Mouse (Mus musculus): ENCODE measurements around the gene Gstcd. TPM values are rescaled to one million over a fixed set of nuclear protein-coding genes. Genes with fewer than 3 reads are reported as not detected.
A peak's percentile ranks its signal among the peaks of the same experiment; 100 is the strongest.

The Gstcd gene
- polyA plus RNA-seq, 1 experiment from 2014 or later = 12.7 TPM

DNA sequence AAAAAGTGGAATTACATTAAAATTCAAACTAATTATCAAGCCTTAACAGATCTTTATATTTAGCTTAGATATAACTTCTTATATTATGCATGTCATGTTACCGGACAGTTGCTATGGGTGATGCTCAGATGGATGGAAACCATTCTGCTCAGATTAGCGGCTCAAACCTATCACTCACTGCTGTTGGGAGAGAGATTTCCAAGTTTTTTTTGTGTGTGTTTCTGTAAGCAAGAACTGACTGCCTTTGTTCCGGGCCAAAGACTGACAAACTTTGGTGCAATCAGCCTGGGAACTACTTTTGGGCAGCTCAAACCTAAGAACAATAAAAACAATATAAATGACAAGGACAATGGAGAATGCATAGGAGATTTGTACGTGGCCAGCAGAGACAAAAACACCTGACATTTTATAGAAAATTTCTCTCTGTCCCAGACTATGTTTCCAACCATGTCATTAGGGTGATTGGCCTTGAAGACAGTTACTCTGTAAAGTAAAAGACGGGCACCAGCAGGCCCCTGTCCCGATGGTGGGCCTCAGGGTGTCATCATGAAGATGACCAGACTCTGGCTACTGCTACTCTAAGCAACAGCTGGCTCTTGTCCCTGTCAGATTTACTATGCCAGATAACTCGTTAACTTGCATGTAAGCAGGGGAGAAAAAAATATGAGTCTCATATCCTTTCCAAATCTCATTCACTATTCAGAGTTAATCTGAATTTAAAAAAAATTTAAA, 96.5 kb downstream of the Gstcd start:
- no peak for ATAC-seq (ENCODE audit: low FRiP score)
- Histone ChIP-seq H3K4me1 (replicated peaks; ENCODE audit: control insufficient read depth, insufficient read depth, low read length) (no peaks in the 10 kb centered on the region), H3K4me3 (ENCODE audit: low read depth, low read length) (no peak overlapping the region), H3K4me2 (replicated peaks; ENCODE audit: low read depth, low read length) (no peak overlapping the region), H3K9me3 (ENCODE audit: control insufficient read depth, low read length) (no peaks in the 10 kb centered on the region), H3K27me3 (ENCODE audit: control insufficient read depth, insufficient read depth, low read length) (no peaks in the 10 kb centered on the region), H3K36me3 (ENCODE audit: control insufficient read depth, insufficient read depth, low read length) (no peaks in the 10 kb centered on the region), H3K27ac (ENCODE audit: low read depth, low read length) (no peak overlapping the region), H3K9ac (ENCODE audit: low read depth, low read length) (no peak overlapping the region)
- WGBS = 91% methylated on average over 7 of the region's 7 CpGs
- DNase-seq (ENCODE audit: low spot score) = no peak

DNA sequence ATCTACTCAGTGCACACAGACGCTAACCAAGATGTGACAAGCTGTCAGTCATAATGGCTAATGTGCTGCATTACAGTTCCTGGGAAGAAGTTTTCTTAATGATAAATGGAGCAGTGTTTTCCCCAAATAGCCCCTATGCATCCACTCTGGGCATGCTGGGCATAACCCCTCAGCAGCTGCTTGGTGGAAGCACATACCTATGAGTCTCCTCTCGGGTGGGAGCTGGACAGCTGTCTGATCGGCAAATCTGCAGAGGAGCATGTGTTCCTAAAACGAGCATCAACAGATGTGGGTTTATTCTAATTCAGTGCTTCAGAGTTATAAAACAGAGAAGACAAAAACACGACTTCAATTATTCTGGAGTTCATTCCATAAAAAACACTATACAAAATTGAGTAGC, 105.6 kb downstream of the Gstcd start:
- H3K27ac ChIP-seq (ENCODE audit: low read depth, low read length) = no peak overlapping the region
- no peak overlapping the region for H3K4me2 ChIP-seq (replicated peaks; ENCODE audit: low read depth, low read length)
- no peak overlapping the region for H3K4me3 ChIP-seq (ENCODE audit: low read depth, low read length)
- no peak for DNase-seq (ENCODE audit: low spot score)
- no peaks in the 10 kb centered on the region for H3K9me3 ChIP-seq (ENCODE audit: control insufficient read depth, low read length)
- H3K36me3 ChIP-seq (ENCODE audit: control insufficient read depth, insufficient read depth, low read length) = no peaks in the 10 kb centered on the region
- H3K27me3 ChIP-seq (ENCODE audit: control insufficient read depth, insufficient read depth, low read length) = no peaks in the 10 kb centered on the region
- no peak overlapping the region for H3K9ac ChIP-seq (ENCODE audit: low read depth, low read length)
- no peaks in the 10 kb centered on the region for H3K4me1 ChIP-seq (replicated peaks; ENCODE audit: control insufficient read depth, insufficient read depth, low read length)
- ATAC-seq (ENCODE audit: low FRiP score) = no peak
- WGBS = 95% methylated on average over 5 of the region's 5 CpGs

- H3K4me3 ChIP-seq (ENCODE audit: low read depth, low read length) = no peak overlapping the region
- H3K4me1 ChIP-seq (replicated peaks; ENCODE audit: control insufficient read depth, insufficient read depth, low read length) = no peaks in the 10 kb centered on the region
- WGBS = 60% methylated on average over 4 of the region's 4 CpGs
- H3K9ac ChIP-seq (ENCODE audit: low read depth, low read length) = no peak overlapping the region
- no peak overlapping the region for H3K27ac ChIP-seq (ENCODE audit: low read depth, low read length)
- peak; percentile 2 for DNase-seq (ENCODE audit: low spot score)
- no peak overlapping the region for H3K4me2 ChIP-seq (replicated peaks; ENCODE audit: low read depth, low read length)
- no peak for ATAC-seq (ENCODE audit: low FRiP score)
- no peaks in the 10 kb centered on the region for H3K9me3 ChIP-seq (ENCODE audit: control insufficient read depth, low read length)
- no peaks in the 10 kb centered on the region for H3K36me3 ChIP-seq (ENCODE audit: control insufficient read depth, insufficient read depth, low read length)
- H3K27me3 ChIP-seq (ENCODE audit: control insufficient read depth, insufficient read depth, low read length) = no peaks in the 10 kb centered on the region
Measured at GRCm38 (mm10) chr3:132983845-132984485, 107.9 kb downstream of the Gstcd start.

DNA sequence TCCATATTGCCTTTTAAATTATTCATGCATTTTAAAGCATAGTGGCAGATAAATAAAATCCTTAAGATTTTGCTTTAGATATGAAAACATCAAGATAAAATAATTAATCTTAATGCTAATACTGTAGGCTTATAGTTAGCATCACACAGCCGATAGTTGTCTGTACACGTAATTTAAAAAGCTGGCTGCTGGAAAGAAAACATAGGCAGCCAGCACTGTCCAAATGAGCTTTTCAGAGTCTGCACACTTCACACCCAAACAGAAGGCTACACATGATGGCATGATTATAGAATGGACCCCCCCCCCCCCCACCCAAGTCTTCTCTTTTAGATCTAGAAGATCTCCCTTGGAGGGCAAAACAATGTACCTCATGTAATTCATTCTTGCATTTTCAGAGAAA, 109.9 kb downstream of the Gstcd start:
- no peak for DNase-seq (ENCODE audit: low spot score)
- Histone ChIP-seq H3K36me3 (ENCODE audit: control insufficient read depth, insufficient read depth, low read length) (no peaks in the 10 kb centered on the region), H3K27me3 (ENCODE audit: control insufficient read depth, insufficient read depth, low read length) (no peaks in the 10 kb centered on the region), H3K4me3 (ENCODE audit: low read depth, low read length) (no peak overlapping the region), H3K4me1 (replicated peaks; ENCODE audit: control insufficient read depth, insufficient read depth, low read length) (no peaks in the 10 kb centered on the region), H3K9ac (ENCODE audit: low read depth, low read length) (no peak overlapping the region), H3K9me3 (ENCODE audit: control insufficient read depth, low read length) (no peaks in the 10 kb centered on the region), H3K4me2 (replicated peaks; ENCODE audit: low read depth, low read length) (no peak overlapping the region), H3K27ac (ENCODE audit: low read depth, low read length) (no peak overlapping the region)
- 93% methylated on average over 2 of the region's 2 CpGs for WGBS
- no peak for ATAC-seq (ENCODE audit: low FRiP score)

DNA sequence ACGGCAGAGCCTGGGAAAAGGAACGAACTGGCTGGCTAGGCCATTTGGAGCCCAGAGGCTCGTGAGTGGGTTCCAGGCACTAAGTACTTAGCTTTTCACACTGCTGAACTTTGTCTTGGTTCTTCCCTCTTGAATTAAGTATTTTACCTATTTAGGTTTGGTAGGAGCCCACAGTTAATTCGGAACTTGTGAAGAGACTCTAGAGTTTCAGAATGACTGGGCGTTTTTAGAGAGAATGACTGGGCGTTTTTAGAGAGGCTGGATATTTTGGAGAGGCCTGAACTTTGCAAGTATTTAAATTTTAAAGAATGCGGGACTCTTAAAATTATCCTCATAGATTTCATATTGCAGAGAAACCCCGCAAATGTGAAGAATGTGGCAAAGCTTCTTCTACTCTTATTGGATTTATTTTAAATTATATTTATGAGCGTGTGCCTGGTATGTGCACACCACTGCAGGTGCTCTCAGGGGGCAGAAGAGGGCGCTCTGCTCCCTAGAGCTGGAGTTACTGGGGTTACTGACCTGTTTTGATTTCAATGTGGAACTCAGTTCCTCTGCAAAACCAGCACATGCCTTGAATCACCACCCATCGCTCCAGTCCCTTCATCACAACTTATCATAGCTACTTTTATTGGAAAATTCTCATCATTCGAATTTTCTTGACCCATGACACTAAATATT, 111.9 kb downstream of the Gstcd start:
- 95% methylated on average over 12 of the region's 12 CpGs for WGBS
- H3K9ac ChIP-seq (ENCODE audit: low read depth, low read length) = no peak overlapping the region
- no peaks in the 10 kb centered on the region for H3K27me3 ChIP-seq (ENCODE audit: control insufficient read depth, insufficient read depth, low read length)
- no peak overlapping the region for H3K4me3 ChIP-seq (ENCODE audit: low read depth, low read length)
- no peaks in the 10 kb centered on the region for H3K36me3 ChIP-seq (ENCODE audit: control insufficient read depth, insufficient read depth, low read length)
- H3K4me2 ChIP-seq (replicated peaks; ENCODE audit: low read depth, low read length) = no peak overlapping the region
- no peaks in the 10 kb centered on the region for H3K9me3 ChIP-seq (ENCODE audit: control insufficient read depth, low read length)
- DNase-seq (ENCODE audit: low spot score) (no peak), ATAC-seq (ENCODE audit: low FRiP score) (no peak)
- no peak overlapping the region for H3K27ac ChIP-seq (ENCODE audit: low read depth, low read length)
- H3K4me1 ChIP-seq (replicated peaks; ENCODE audit: control insufficient read depth, insufficient read depth, low read length) = no peaks in the 10 kb centered on the region

DNA sequence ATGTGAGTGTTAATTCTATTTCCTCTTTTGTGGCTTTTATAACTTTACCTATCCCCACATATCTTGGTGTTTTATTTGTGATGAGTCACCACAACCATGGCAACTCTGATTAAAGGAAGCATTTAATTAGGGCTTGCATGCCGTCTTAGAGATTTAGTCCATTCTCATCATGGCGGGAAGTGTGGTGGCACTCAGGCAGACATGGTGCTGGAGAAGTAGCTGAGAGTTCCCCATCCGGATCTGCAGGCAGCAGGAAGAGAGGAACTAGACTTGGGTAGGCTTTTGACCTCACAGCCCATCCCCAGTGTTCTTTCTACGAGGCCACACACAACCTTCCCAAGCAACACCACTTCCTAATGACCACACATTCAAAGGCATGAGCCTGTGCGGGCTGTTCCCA, 125.6 kb downstream of the Gstcd start:
- DNase-seq (ENCODE audit: low spot score) = no peak
- no peak for ATAC-seq (ENCODE audit: low FRiP score)
- Histone ChIP-seq H3K9me3 (ENCODE audit: control insufficient read depth, low read length) (no peaks in the 10 kb centered on the region), H3K4me2 (replicated peaks; ENCODE audit: low read depth, low read length) (no peak overlapping the region), H3K9ac (ENCODE audit: low read depth, low read length) (no peak overlapping the region), H3K36me3 (ENCODE audit: control insufficient read depth, insufficient read depth, low read length) (no peaks in the 10 kb centered on the region), H3K27me3 (ENCODE audit: control insufficient read depth, insufficient read depth, low read length) (no peaks in the 10 kb centered on the region), H3K4me1 (replicated peaks; ENCODE audit: control insufficient read depth, insufficient read depth, low read length) (no peaks in the 10 kb centered on the region), H3K4me3 (ENCODE audit: low read depth, low read length) (no peak overlapping the region), H3K27ac (ENCODE audit: low read depth, low read length) (no peak overlapping the region)
- WGBS = 82% methylated on average over 5 of the region's 5 CpGs

DNA sequence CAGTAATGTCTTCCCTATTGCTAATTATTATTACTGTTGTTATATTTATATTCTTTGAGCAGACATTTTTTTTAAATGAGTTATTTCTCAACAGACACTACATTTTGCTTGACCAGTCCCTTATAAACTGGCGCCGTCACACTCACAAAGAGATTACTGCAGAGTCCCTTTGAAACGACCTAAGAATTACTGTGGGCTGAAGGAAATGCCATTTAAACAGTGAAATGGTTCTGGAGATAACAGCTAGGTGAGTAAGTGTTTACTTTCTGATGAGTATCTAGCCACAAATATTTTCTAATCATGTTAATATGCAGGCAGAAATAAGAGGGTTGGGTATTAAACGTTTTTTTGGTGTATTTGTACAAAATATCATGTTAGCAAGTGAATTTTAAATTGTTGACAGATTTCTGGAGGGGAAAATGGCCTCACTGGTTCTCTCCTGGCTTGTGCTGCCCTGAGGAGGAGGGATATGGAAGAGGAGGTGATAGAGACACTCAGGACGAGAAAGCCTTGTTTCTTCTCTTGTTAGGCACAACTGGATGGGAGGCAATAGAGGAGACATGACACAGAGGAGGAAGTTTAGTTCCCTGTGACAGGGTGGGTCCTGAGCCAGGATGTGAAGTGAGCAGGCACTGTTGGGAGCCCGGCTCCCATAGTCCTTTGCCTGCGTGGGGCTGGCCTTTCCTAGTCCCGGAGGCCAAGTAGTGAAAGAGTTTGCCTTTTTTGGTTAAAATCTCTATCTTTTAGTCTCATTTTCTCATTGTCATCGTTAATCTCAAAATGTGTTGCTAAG, 126.9 kb downstream of the Gstcd start:
- no peaks in the 10 kb centered on the region for H3K4me1 ChIP-seq (replicated peaks; ENCODE audit: control insufficient read depth, insufficient read depth, low read length)
- no peak overlapping the region for H3K27ac ChIP-seq (ENCODE audit: low read depth, low read length)
- H3K4me2 ChIP-seq (replicated peaks; ENCODE audit: low read depth, low read length) = no peak overlapping the region
- no peaks in the 10 kb centered on the region for H3K36me3 ChIP-seq (ENCODE audit: control insufficient read depth, insufficient read depth, low read length)
- no peaks in the 10 kb centered on the region for H3K9me3 ChIP-seq (ENCODE audit: control insufficient read depth, low read length)
- no peak overlapping the region for H3K4me3 ChIP-seq (ENCODE audit: low read depth, low read length)
- ATAC-seq (ENCODE audit: low FRiP score) (no peak), DNase-seq (ENCODE audit: low spot score) (no peak)
- H3K27me3 ChIP-seq (ENCODE audit: control insufficient read depth, insufficient read depth, low read length) = no peaks in the 10 kb centered on the region
- WGBS = 75% methylated on average over 9 of the region's 9 CpGs
- H3K9ac ChIP-seq (ENCODE audit: low read depth, low read length) = no peak overlapping the region

DNA sequence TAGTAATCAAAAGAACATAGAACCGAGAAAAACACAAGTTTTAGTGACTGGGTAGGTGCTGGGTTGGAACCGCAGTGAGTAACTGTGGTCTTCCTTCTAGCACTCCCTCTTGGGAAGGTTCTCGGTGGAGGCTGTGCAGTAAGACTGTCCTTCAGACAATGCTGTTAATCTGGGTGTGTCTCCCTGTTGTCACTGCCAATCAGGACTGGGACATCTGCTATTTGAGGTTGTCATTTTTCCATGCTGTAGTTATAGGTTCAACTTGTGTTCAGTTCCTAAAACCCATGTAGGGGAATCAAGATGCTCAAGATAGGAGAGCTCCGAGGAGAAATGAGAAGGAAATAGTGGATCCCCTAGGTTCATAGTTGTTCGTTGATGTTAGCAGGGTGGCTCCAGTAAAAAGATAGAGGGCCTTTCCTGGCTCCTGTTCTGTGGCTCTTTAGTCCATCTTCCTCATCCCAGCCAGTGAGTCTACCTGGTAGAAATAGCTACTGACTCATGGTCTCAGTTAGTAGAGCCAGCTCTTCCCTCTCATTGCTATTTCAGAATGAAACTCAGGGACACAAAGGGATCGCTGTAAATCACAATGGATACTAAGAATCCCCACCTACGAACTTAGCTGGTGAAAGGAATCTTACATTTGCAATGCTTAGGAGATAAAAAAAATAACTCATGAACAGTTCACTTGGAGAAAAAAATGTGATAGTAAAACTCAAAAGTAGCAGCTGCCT, 129.0 kb downstream of the Gstcd start:
- no peak for ATAC-seq (ENCODE audit: low FRiP score)
- H3K4me1 ChIP-seq (replicated peaks; ENCODE audit: control insufficient read depth, insufficient read depth, low read length) = no peaks in the 10 kb centered on the region
- no peaks in the 10 kb centered on the region for H3K9me3 ChIP-seq (ENCODE audit: control insufficient read depth, low read length)
- no peaks in the 10 kb centered on the region for H3K36me3 ChIP-seq (ENCODE audit: control insufficient read depth, insufficient read depth, low read length)
- DNase-seq (ENCODE audit: low spot score) = no peak
- H3K27ac ChIP-seq (ENCODE audit: low read depth, low read length) = no peak overlapping the region
- WGBS = 87% methylated on average over 7 of the region's 7 CpGs
- H3K4me2 ChIP-seq (replicated peaks; ENCODE audit: low read depth, low read length) = no peak overlapping the region
- H3K9ac ChIP-seq (ENCODE audit: low read depth, low read length) = no peak overlapping the region
- no peak overlapping the region for H3K4me3 ChIP-seq (ENCODE audit: low read depth, low read length)
- no peaks in the 10 kb centered on the region for H3K27me3 ChIP-seq (ENCODE audit: control insufficient read depth, insufficient read depth, low read length)
